Mouse (Mus musculus): ENCODE data around the gene Ncoa1.

DNA sequence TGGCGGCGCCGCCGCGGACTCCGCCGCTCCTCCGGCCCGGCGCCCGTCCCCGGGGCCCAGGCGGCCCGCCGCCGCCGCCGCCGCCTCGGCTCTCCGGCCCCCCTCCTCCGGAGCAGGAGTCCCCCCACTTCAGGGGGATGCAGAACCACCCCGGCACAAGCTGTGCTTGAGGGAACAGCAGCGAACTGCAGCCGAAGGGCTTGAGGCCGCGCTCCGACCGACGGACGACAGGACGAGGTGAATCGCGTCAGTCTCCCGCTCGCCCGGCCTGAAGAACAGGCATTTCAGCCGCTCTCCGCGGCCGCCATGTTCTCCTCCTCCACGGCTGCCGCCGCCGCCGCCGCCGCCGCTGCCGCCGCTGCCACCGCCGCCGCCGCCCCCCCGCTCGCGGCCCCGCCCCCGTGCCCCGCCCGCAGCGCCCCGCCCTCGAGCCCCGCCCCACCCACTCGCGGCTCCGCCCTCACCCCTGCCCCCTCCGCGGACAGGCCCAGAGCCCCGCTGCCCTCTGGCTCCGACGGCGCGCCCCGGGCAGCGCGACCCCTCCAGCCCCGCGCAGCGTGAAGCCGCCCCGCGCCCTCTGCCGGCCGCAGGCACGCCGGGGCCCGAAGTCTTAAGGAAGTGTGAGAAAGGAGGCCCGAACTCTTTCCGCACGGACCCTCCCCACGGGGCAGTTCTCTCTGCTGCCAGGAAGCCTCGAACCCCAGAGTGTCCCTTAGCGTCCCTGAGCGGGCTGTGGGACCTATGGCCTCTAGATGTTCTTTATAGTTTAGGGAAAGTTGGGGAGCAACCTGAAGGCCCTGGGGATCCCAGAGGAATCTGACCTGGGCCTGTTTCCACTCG is at the start of gene Ncoa1:
- TF ChIP-seq POLR2A (IDR thresholded peaks at IDR 0.05; ENCODE audit: borderline replicate concordance, low read depth, low read length), result peak; percentile 64; the same call in 1 of the 2 replicates
- TF ChIP-seq CTCF (IDR thresholded peaks at IDR 0.05; ENCODE audit: low read depth, low read length), result no peak
